Mouse (Mus musculus) kidney, adult 11 months (tissue): ENCODE data around the gene Gm20696.

Experiments used
- DNase-seq: peaks from one replicate; pipeline ENCODE4 v3.0.0; 2022

Gm20696 gene

DNA sequence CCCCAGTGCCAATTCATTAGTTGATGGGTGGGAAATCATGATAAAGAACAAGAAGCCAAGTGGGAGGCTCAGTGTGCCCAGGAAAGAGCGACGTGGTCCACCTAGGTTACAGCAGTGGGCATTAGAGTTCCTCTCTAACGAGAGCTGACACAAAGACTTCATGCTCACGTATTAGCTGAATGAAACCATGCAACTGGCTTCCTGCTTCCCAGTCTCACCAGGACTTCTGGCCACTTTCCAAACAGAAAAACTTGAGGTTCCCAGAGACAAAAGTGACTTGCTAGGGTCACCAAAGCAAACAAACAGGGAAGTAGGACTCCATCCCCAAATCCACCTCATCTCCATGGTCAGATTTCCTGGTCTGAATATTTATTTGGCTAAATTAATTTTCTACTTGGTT lies 288.9 kb downstream of the Gm20696 start:
- DNase-seq: no peak

DNA sequence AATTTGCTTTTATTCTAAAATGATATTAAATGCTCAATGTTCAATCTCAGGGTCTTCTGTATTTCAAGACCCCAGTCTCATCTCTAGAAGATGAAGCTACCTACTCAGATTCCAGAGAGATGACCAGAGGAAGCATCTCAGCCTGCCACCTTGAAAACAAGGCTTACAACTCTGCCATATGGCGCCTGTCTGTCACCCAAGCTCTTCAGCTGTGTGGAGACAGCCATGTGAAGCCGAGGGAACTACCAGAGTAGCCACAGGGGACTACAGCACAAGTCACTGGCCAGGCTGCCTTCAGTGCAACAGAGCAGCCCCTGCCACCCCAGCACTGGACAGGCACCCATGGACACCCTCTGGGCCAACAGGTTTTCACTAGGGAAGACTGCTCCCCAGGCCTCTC lies 289.5 kb downstream of the Gm20696 start:
- DNase-seq: no peak

DNA sequence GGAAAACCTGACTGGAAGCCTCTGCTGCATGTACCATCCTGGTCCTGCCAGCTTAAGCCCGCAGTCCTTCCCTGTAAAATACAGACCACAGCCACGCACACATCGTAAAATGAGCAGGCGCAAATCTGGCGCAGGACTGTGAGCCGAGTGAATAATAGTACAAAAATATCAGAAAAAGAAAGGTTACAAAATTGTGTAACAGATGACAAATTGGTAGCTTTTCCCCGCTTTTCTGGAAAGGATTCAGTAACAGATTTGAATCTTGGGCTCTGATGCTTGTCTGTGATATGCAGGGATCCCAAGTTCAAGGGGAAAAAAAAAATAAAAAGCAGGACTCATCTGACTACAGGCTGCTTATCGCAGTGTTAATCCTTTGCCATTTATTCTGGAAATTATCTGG lies 289.9 kb downstream of the Gm20696 start:
- no peak for DNase-seq

DNA sequence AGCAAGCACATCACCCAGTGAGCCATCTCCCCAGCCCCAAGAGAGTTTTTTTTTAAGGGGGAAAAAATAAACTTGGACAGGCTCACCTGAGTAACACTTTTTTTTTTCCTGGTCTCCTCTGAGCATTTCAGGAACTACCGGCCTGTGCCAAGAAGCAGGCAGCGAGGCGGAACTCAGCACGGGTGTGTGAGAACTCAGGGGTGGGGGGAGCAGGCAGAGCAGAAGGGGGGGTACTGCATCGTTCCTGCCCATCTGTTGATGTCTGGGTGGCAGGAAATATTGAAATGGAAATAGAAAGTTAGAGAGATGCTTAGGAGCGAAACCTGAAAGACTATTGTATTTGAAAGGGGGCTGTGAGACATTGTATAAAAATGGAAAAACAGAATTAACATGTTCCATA lies 290.7 kb downstream of the Gm20696 start:
- DNase-seq: no peak

DNA sequence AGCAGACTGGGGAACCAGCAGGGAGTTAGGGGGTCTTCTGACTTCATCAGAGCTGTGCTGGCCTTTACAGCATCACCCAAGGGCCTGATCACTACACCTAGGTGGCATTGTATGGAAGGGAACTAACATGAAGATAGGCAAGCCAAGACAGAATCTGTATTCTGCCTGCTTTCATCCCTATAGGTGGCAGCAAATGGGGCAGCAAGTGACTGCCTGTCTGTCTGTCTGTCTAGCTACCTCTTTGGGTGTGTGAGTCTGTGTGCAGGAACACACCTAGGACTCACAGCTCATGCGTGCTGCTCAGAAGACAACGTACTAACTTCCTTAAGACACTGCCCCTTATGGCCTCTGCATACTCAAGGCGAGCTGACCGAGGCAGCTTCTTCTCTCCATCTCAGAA lies 291.2 kb downstream of the Gm20696 start:
- DNase-seq: no peak

DNA sequence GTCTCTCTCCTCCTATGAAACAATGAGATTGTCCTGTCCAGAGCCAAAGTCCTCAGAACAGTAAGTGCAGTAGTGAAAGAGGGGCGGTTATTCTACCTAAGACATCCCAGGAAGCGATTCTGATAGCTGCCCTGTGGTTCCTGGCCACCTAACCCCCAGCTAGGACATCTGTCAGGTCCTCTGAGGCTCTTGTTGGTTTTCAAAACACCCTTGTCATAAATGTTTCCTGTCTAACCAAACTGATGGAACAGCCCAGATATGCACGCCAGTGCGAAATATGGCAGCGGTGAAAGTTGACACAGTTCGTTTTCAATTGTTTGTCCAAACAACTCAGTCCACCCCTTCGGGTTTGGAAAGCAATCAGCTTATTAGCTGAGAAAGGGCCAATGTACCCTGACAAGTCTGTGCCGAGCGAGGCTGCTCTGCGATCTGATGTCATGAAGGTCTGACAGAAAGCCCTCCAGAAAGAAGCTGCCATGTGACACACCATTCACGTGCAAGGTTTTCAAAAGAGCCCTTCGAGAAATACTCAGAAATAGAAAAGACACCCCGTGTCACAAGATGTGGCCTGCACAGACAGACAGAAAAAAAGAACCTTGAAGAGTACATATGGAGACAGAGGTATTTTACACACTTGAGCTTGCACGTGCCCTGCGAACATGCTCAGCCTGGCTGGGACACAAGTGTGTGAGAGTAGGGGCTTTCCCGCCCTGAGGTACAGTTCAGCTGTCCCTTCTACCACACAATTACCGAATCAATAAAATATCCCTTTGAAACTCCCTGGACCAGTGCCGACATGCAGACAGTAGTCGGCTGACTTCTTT lies 291.9 kb downstream of the Gm20696 start:
- DNase-seq: no peak

DNA sequence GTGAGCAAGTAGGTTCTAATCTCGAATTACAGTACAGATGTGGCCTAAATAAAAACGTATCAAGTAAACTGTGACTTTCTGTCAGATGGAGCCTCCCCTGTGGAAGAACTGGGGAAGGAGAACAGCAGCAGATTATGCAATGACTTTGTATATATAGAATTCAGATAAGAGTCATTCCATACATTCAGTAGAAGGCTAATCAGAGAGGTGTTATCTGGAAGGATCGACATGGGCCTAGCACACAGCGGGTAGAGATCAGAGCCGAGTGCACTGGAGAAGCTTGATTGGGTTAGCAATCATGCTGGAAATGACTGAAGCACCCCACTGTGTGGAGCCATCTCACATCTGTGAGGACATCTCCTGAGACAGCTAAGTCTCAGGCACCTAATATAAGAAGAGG lies 294.2 kb downstream of the Gm20696 start:
- DNase-seq: no peak

DNA sequence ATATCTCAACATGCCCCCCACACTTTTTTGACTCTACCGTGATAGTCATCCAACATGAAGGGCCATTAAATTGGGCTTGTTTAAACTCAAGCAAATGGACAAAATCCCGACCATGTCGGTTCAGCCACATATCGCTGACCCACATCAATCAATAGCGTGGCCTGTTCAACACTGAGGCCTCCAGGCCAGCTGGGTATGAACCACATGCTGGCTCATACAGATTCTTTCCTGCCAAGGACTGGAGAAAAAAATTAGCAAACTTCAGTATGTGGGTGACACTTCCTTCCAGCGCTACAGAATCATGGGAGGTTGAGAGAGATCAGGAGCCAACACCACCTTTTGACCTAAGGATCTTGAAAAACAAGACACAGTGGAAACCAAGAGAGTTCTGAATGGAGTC lies 294.6 kb downstream of the Gm20696 start:
- DNase-seq: no peak

DNA sequence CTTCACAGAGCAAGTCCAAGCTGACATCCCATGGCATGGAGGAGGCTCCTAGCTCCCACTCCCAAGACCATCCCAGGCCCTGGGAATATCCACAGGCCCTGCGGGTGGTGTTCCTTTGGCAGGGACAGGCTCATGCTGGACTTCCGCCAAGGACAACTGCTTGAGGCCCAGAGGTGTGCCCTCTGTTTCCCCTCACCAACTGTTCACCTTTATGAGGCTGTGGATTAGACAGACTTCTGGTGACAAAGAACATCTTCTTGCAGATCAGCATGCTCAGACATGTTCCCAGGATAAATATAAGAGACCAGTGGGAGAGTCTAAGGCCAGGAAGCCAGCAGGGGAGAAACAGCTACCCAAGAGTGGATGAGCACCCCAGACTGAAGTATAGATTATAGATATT lies 296.7 kb downstream of the Gm20696 start:
- no peak for DNase-seq

DNA sequence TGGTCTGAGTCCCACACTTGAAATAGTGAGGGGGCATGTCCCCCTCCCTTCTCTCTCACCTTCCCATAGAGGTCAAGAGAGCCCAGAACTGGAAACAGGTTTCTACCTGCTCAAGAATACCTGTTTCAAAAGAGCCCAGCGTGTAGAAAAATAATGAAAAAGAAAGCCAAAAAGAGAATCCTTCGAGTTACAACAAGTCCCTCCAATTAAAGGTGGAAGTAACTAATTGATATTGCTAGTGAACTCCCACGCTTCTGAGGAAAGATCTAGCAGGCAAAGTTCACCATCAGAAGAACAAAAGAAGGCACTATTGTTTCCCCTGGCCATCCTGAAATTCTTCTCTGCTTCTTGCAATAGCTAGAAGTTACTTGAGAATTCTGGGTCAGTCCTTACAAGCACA lies 297.4 kb downstream of the Gm20696 start:
- no peak for DNase-seq

DNA sequence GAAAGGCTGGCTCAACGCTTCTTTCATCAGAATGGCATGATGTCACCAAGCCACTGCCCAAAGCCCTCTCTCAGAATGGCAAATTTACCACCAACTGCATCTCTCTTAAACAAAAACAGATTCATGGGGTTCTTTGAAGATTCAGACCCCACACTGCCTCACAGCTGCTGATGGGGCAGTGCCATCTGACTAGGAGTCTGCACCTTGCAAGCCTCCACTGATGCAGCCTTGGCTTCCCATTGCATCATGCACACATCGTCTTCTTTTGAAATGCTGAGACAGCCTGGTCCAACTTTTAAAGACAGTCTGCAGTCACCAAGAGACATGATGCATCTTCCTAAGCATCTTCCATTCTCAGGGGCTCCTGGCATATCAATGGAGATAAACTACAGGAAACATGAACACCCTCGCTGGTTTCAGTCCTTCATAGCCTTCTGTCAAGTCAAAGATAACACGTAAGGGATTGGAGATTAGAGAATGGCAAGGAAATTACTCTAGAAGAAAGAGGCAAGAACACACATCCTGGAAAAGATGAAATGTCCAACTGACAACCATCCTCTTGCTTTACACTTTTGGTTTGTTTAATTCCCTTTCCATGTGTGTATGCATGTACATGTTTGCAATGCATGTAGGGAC lies 298.4 kb downstream of the Gm20696 start:
- no peak for DNase-seq

DNA sequence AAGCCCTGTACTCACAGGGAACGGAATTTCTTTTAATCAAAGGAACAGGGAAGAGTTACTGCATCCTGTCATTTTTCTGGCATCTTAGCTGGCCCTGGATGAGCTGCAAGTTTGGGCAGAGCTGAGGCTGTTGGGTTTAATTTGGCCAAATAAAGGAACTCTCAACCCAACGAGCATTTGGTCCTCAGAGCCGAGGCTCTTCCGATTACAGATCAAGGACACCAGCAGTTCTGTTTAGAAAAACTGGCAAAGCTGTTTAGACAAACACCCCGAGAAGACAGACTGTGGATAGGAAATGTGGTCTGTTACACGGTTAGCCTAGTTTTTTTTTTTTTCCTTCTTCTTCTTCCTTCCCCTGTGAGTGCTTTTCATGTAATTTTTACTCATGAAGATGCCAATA lies 302.1 kb downstream of the Gm20696 start:
- DNase-seq: no peak

DNA sequence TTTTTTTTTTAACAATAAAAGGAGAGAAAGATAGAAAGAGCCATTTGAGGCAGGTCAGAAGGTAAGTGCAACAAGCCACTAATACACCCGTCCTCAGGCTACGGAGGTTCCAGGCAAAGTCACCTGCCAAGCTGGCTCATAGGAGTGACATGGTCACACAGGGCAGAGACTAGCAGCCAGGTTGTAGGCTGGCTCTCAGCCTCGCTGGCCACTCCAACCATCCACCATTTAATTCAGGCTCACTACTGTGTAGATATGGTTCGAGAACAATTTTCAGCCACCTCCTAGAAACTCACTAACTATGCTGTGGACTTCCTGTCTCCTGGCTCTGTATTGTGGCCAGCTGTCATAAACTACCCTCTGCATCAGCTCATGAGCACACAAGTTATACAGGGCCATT lies 306.0 kb downstream of the Gm20696 start:
- no peak for DNase-seq

DNA sequence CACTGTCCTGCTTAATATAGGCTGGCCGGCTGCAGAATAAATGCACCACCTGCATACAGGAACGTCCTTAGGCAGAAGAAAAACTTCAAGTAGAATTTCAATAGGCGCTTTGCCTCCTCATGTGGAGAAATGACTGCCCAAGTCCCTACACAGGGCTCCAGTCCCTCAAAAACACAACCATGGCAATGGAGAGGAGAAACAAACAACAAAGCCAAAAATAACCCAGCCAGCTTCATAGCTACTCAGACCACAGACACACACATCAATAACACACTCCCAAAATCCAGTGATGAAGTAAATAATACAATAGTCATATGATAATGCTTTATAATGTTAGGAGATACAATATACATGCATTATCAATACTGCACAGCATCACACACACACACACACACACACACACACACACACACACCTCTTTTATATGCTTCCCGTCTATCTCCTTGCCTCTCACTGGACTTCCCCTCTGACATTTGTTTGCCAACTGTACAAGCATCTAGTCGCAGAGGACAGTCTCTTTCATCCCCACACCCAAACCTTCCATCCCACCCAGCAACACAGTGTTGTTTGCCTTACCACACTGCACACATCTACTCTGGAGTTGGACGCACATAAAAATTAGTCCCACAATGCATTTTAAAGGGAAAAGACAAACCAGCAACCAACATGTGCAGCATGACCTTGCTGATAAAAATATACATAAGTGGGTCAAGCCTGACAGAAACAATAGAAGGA lies 306.7 kb downstream of the Gm20696 start:
- DNase-seq: no peak

DNA sequence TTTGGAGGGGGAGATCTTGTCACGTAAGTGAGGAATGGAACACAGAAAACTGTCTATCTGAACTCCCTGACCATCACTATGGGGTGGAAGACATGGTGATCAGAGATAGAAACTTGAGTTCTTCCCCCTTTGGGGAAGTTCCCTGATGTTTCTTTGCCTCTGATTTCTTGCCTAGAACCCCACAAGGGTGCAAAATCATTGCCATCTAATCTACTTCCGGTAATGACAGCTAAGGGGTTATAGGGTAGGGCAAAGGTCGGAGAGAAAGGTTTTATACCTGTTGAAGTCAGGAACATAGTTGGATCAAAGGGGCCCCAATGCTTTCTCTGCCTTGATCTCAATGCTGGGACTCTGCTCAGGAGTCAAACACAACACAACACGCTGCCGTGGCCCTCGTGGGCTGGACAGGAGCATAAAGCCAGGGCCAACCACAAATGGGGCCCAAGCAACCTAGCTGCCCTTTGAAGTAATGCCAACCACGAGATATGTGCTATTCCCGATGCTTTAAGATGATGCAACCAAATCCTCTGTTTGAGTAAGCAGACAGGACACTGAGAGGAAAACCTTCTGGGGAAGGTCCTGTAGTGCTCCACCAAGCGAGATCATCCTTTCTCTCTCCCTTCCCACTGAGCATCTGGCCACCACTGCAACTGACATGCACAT lies 307.4 kb downstream of the Gm20696 start:
- DNase-seq: no peak

DNA sequence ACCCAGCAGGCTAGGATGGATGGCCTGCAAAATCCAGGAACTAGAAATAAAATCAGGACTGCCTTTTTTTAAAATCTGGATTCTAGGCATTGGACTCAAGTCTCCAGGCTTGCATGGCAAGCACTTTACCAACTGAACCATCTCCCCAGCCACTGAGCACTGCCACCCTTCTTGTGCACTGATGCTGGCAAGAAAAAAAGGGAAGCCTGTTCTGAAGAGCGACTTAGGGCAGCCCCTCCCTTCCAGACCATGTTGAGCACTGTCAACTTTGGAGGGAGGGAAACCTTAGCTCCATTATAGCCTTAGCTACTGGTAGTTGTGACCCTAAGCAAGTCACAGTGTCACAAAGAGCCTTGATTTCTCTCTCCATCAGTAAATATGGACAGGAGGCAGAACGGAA lies 308.7 kb downstream of the Gm20696 start:
- no peak for DNase-seq

DNA sequence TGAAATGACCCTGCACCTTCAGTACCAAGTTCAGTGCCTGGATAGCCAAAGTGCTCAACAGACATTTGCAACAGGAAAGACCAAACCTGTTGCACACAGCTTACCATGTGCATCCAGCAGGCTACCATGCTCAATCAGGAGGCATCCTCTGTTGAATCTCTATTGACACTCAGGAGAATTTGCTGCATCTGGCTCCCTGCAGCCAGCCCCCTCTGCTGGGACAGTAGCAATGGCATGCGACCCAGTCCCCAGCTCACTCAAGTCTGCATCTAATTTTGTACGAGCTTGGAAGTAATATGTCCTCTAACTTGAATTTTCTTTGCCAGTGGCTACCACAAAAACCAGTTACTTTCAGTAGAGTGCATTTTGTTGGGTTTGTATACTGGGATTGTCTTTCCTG lies 312.3 kb downstream of the Gm20696 start:
- DNase-seq: no peak

DNA sequence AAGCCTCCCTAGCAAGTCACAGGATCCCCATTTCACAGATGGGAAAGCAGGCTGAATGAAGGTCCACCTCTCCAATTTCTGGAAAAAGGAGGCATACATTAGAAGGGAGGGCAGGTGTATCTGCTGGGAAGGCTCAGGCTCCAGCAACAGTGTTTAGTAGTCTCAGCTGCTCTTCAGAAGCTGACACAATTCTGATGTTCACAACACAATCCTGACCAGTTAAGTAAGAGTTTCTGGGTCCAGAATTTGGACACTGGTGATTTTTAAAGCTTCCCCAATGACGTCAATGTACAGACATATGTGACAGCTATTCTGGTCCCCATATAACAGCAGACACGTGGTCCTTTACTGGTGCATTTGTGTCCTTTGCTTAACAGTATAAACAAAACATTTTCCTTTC lies 313.2 kb downstream of the Gm20696 start:
- no peak for DNase-seq

DNA sequence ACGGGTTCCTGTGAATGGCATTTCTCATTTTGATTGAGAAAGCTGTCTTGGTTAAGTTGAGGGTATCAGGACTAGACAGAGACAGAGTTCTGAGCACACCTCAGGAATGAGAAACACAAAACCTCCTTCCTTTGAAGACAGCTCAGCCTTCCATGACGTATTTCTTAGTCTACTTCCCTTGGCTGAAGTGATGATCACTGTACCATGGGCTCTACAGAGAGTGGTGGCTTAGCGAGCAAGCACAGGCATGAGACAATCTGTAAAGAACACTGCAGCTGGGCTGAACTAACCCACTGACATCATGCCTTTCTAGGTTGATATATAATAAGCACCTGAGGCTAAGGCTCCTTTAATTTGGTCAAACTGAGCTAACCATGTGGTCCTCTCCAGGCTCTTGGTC lies 316.0 kb downstream of the Gm20696 start:
- DNase-seq: no peak

DNA sequence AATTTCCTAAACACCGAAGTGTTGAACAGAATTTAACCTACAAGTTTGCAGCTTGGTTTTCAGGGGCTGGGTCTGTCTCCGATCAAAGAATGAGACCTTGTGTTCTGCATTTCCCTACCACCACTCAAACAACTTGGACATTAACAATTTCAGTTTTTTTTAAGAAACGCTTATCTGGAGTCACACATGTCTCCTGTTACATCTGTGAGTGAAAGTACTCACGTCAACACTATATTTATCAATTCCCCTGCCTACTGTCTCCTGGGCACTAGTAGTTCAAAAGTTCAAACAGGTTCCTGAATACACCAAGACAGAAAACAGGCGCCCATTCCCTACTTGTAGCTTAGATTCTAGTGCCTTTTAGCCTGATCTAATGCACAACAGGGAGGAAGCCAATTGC lies 316.4 kb downstream of the Gm20696 start:
- no peak for DNase-seq

DNA sequence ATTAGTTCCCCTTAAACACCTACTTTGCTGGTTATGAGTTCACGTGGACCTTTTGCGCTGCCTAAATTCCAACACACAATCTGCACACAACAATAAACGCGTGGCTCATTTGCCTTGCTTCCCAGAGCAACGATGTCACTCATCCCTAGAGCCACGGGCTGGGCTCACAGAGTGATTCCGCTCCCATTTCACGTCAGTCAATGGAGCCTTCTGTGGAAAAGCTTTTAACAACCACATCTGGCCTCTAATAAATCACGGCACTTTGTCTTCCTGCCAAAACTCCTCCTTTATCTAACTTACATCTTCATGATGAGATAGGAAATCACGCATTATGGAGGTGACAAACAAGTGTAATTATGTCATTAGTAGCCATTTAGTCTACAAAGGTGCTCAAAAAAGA lies 318.8 kb downstream of the Gm20696 start:
- no peak for DNase-seq

DNA sequence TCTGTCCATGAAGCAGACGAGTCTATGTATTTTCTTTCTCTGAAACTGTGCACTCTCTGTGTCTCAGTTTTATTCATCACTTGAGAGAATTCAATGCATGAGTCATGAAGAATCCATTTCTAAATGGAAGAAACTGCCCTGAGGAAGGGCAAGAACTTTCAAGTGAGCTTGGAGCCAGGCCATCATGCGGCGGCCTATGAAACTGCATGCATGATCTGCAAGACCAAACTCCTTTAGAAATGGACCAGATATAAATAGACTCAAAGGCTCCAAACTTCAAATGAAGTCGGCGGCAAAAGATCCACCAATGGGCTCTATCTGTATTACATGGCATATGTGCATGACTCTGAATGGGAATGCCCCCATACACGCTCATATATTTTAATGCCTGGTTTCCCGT lies 321.6 kb downstream of the Gm20696 start:
- DNase-seq: no peak

DNA sequence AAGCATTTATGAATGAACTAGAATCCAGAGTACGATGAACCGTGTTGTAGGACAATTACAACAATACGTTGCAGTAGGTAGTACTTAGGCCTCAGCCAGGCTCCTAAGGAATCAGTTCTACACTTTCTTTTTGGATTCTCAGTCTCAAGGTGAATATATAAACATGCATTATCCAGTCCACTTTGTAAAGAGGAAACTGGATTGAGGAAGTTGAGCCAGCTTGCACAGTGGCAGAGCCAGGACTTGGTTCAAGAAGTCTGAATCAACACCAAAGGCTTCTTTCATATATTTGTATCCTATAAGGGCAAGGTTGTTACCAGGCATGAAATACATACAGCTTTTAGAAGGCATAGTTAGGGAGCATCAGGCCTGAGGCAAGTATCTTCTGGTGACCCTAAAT lies 322.2 kb downstream of the Gm20696 start:
- DNase-seq: no peak

DNA sequence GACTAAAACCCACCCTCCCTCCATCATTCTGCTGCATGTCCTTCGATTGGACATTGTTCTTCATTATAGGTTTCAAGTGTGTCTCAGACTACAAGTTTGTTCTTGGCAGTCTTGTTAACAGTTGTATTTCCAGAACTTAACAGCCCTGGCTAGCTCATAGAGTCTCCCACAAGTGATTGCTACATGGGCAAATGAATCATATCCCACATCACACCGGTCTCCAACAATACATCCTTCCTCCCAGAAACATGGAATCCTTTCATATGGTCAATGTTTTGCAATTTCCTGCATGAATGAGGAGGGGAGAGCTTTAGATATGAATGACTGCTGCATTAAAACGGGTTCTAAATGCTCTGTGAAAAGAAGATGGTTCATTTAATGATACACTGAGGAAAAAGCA lies 322.8 kb downstream of the Gm20696 start:
- DNase-seq: no peak
